Mouse (Mus musculus) spleen, adult 2 months (tissue): ENCODE data around the gene Pde8a.

Experiments
- CTCF ChIP-seq: fragments of 200-500 bp; IDR thresholded peaks from 2 replicates; pipeline ENCODE4 v1.5.1; 2011; ENCODE audit warnings: mild to moderate bottlenecking, inconsistent platforms; ENCODE audit not compliant: insufficient read depth, insufficient read length, insufficient replicate concordance; ENCODE audit errors: extremely low read depth
- POLR2A ChIP-seq: fragments of 200-500 bp; IDR thresholded peaks from 2 replicates; pipeline ENCODE4 v1.6.1; 2011; ENCODE audit warnings: low read depth, low read length, inconsistent platforms

DNA sequence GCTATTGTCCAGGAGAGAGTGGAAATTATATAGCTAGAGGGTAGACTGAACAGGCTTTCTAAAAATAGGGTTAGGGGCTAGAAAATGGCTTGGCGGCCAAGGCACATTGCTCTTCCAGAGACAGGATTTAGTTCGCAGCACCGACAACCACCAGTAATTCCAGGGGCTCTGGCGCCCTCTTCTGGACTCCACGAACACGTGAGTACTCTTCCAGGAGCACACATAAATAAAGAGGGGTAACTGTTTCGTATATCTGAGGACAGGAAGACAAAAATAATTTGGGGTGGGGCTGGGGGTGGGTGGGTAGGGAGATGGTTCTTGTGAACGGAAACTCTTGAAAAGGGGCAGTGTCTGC lies 123.0 kb downstream of the Pde8a start:
- peak; percentile 45; the same call in 1 of the 2 replicates for TF ChIP-seq CTCF
- no peak for TF ChIP-seq POLR2A
